Mouse (Mus musculus): ENCODE data around the gene Tead3.

Gene Tead3

GRCm38 (mm10) chr17:28350466-28351352 lies at the start of gene Tead3:
Tead3 (minus strand) TSS chr17:28350817.
- peak; percentile 91 for DNase-seq (ENCODE audit: low spot score)

DNA sequence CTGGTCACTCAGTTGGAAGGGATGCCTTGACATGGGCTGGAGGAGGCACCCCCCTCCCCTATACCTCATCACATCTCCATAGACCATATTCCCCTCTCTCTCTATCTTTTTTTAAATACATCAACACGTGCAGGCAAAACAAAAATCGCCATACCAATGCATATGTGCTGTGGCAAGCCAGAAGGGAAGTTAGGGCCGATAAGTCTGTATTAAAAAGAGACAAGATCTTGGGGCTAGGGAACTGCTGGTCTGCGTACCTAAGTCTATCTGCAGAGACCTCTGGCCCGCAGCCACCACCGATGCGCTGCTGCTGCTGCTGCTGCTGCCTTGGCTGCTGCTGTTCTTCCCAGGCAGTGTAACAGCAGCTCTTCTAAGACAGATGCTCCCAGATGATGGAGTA lies 44.4 kb upstream of the Tead3 start:
- peak; percentile 45 for DNase-seq (ENCODE audit: low spot score)

GRCm38 (mm10) chr17:28394051-28394765 lies 43.6 kb upstream of the Tead3 start:
- no peak for DNase-seq (ENCODE audit: low spot score)

- no peak for DNase-seq (ENCODE audit: low spot score)
Observed at GRCm38 (mm10) chr17:28391568-28392432, 41.2 kb upstream of the Tead3 start.

GRCm38 (mm10) chr17:28388534-28388933 lies 37.9 kb upstream of the Tead3 start:
- DNase-seq (ENCODE audit: low spot score) = no peak

DNA sequence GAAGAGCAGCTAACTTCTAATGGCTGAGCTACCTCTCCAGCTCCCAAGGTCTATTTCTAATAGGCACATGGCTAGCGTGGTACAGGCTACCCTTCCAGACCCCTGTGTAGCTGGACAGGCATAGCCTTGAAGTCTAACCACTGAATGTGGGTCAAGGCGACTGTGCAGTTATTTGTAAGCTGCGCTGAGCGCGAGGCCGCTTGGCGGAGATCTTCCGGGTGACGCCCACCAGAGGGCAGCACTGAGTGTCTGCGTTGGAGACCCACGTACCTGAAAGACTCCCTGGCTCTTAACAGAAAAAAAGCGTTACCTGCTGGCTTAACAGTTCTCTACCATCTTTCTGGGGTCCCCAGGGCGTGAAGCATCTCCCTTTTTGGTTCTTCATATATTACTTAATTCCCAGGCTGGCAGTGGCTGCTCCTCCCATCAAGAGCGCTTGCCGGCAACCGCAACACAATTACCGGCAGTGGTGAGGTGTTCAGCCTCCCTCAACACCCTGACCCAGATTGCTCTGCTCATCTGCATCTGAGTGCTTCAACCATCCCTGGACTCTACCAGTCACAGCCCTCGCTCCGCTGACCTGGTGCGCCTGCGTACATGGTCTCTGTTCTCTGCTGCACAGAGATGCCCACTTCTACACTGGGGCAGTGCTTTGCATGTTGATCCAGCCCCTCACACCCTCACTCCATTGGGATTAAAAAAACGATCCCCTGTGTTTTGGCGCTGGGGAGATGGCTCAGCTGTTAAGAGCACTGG lies 35.7 kb upstream of the Tead3 start:
- DNase-seq (ENCODE audit: low spot score) = peak; percentile 94

DNA sequence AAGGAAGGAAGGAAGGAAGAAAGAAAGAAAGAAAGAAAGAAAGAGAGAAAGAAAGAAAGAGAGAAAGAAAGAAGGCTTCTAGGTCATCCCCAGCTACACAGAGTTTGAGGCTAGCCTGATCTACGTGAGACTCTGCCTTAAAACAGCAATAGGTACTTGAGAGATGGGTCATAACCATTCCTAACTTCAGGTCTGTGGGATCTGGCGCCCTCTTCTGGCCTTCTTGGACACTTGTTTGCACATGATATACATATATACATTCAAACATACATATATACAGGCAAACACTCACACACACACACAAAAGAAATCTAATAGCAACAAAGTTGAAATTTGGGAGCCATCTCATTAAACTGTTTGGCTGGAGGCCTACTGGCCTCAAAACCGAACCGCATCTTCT lies 33.7 kb upstream of the Tead3 start:
- peak; percentile 57 for DNase-seq (ENCODE audit: low spot score)

DNA sequence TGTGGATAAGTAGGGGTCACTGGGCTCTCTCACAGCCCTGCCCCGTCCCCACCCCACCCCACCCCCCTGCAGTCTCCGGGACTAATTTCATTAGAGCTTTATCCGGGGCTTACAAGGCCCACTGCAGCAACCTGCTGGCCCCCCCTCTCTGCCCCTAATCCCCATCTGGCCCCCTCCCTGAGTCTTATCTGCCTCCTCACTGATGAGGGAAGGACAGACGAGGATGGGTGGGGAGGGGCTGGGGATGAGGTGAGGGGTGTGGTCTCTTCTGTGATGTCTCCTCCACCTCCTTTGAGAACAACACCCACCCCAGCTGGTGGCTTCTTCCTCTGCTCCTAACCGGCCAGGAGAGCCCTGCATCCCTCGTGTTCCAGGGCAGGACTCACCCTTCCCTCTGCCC lies 29.6 kb upstream of the Tead3 start:
- DNase-seq (ENCODE audit: low spot score) = no peak

- DNase-seq (ENCODE audit: low spot score) = no peak
Observed at GRCm38 (mm10) chr17:28375592-28376061, 25.0 kb upstream of the Tead3 start.

DNA sequence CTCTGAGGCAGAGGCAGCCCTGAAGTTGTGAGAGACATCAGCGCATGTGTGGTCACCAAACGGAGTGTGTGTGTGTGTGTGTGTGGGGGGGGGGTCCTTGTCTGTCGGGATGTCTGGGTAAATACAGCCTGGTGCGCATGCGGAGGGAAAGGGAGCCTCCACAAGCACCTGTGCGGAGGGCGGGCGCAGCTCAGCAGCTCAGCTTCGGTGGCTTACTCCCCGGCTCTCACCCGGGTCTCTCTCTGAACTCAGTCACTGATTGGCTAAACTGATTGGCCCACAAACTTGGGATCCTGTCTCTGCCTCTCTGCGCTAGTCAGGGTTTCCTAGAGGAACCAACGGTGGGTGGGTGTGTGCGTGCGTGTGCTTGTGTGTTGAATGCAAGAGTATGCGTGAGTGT lies 23.9 kb upstream of the Tead3 start:
- DNase-seq (ENCODE audit: low spot score) = no peak

GRCm38 (mm10) chr17:28373821-28374220 lies 23.2 kb upstream of the Tead3 start:
- DNase-seq (ENCODE audit: low spot score) = peak; percentile 83

DNA sequence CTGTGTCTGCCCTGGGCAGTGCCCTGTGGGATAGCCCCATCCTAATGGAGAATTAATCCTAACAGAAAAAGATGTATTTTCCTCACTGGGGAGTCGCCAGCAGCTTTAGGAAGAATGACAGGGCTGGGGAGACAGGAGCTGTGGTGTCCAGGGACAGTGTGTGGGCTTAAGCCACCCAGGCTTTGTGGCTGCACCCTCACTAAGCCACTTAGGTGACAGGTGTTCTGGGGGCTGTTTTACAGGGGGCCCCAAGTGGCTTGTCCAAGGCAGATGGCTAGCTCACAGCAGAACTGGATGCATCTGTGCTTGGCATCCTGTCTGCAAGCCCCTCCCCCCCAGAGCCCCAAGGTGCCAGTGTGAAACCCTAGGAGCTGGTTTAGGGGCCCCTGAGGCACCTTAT lies 21.3 kb upstream of the Tead3 start:
- DNase-seq (ENCODE audit: low spot score) = no peak

DNA sequence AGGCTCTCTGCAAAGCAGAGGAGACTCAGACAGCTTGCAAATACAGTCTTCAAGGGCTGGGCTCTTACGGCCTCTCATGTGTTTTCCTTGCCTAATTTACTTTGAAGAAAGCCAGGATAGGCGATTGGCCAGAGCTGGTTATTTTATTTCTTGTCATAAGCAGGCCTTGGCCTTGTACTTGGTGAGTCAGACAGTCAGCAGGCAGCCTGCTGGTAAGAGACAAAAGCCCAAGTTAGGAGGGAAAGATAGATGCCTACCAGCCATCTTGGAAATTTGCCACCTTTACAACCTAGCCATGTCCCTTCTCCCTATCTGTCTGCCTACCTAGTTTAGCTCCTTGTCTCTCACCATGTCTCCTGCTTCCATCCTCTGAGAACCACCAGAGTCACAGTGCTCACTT lies 20.7 kb upstream of the Tead3 start:
- no peak for DNase-seq (ENCODE audit: low spot score)

DNA sequence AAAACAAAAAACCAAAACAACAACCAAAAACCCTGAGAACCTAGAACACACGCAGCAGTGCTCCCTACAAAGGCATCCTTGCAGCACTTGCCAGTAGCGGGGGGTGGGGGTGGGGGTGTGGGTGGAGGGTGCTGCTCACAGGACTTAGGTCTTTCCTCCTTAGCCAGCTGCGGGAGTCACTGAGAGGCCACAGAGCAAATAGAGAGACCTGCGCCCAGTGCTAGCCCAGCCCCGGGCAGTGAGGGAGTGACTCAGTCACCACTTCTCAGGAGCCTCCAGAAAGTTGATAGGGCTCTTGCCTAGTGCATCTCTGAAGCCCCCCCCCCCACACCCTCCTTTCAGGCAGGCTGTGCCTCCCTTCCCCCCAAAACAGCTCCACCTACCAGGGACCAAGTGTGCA lies 18.4 kb upstream of the Tead3 start:
- no peak for DNase-seq (ENCODE audit: low spot score)

GRCm38 (mm10) chr17:28368449-28368848 lies 17.8 kb upstream of the Tead3 start:
- DNase-seq (ENCODE audit: low spot score) = peak; percentile 90

DNA sequence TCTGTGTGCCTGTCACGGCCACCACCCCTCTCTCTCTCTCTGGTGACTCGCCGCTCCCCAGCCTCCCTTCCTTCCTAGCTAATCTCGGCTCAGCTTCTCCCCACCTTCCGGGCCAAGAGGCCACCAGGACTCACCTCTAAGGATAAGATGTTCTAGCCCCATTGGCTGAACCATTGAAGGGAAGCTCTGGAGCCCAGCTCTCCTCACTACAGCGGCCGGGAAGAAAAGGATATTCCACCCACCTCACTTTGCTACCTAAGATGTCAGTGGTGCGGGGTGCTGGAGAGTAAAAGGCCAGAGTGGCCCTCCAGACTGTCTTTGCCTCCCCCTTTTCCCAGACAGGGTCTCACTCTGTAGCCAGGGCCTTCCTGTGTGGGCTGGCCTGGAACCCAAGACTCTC lies 14.5 kb upstream of the Tead3 start, which contains the start of gene Tulp1:
Gene Tulp1, minus strand, starts transcription at position 101 of the 400 bp plus-strand sequence.
- DNase-seq (ENCODE audit: low spot score) = no peak

DNA sequence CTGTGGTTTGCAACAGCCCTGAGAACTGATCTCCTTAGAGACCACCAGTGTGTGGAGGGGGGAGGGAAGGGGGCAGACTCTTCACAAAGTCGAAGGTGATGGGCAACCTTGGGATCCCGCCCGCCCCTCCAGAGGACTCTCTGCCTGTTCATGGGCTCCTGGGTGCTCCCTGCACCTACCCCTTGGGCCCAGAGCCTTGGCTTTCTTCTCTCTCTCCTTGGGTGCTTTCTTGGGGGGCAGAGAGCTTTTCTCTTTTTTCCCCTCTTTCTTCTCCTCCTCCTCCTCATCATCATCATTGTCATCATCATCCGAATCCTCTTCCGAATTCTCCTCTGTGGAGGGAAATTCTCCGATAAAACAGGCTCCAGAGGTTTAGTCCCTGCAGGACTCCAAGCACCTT lies 12.9 kb upstream of the Tead3 start:
- DNase-seq (ENCODE audit: low spot score) = no peak

GRCm38 (mm10) chr17:28362653-28363292 lies 12.2 kb upstream of the Tead3 start:
- no peak for DNase-seq (ENCODE audit: low spot score)

- no peak for DNase-seq (ENCODE audit: low spot score)
Observed at GRCm38 (mm10) chr17:28361921-28362652, 11.5 kb upstream of the Tead3 start.
